Mouse (Mus musculus) myocyte (in vitro differentiated cells): Measurements from ENCODE around the gene Ivd. TPM values are rescaled to one million over a fixed set of nuclear protein-coding genes. Genes with fewer than 3 reads are reported as not detected.
A peak's percentile ranks its signal among the peaks of the same experiment; 100 is the strongest.

Source experiments
- H3K27me3 ChIP-seq: one replicate; pipeline ENCODE4 v1.6.1; 2011; ENCODE audit not compliant: control insufficient read depth, insufficient read depth, insufficient read length
- H3K36me3 ChIP-seq: one replicate; pipeline ENCODE4 v1.6.1; 2011; ENCODE audit not compliant: control insufficient read depth, insufficient read depth
- H3K4me2 ChIP-seq: one replicate; pipeline ENCODE4 v1.6.1; 2011; ENCODE audit warnings: low read depth, control low read depth
- H3K4me3 ChIP-seq: one replicate; pipeline ENCODE4 v1.5.1; 2011; ENCODE audit warnings: mild to moderate bottlenecking, control low read depth, moderate library complexity
- H3K79me2 ChIP-seq: one replicate; pipeline ENCODE4 v1.6.1; 2011; ENCODE audit not compliant: control insufficient read depth, insufficient read depth
- H3ac ChIP-seq: one replicate; pipeline ENCODE4 v1.6.1; 2011; ENCODE audit not compliant: control insufficient read depth, insufficient read length
- CEBPB ChIP-seq: IDR thresholded peaks from 2 replicates; pipeline ENCODE4 v1.6.1; 2011; ENCODE audit warnings: mild to moderate bottlenecking, moderate library complexity; ENCODE audit not compliant: poor library complexity, insufficient read depth, severe bottlenecking
- E2F4 ChIP-seq: IDR thresholded peaks from one replicate; pipeline ENCODE4 v1.6.1; 2011; ENCODE audit warnings: mild to moderate bottlenecking, control low read depth, moderate library complexity; ENCODE audit not compliant: insufficient read depth
- MAX ChIP-seq: IDR thresholded peaks from one replicate; pipeline ENCODE4 v1.6.1; 2011; ENCODE audit warnings: low read depth, mild to moderate bottlenecking, control low read depth
- MYOD1 ChIP-seq, 3 experiments: IDR thresholded peaks; one replicate each; pipeline ENCODE4 v1.6.1; 2011; ENCODE audit warnings: control low read depth in 2 of 3, low read depth in 2 of 3, mild to moderate bottlenecking in 2 of 3, moderate library complexity in 1 of 3; ENCODE audit not compliant: insufficient read length in 2 of 3, control insufficient read depth in 1 of 3
- MYOG ChIP-seq, 3 experiments: IDR thresholded peaks; one replicate each; pipeline ENCODE4 v1.6.1; 2011; ENCODE audit warnings: control low read depth in 2 of 3, low read depth in 2 of 3, mild to moderate bottlenecking in 2 of 3; ENCODE audit not compliant: insufficient read length in 2 of 3, control insufficient read depth in 1 of 3, insufficient read depth in 1 of 3
- POLR2A ChIP-seq: IDR thresholded peaks from one replicate; pipeline ENCODE4 v1.6.1; 2011; ENCODE audit warnings: low read depth, mild to moderate bottlenecking, control low read depth, moderate library complexity; ENCODE audit not compliant: insufficient read length
- POLR2AphosphoS2 ChIP-seq: IDR thresholded peaks from one replicate; pipeline ENCODE4 v1.6.1; 2011; ENCODE audit warnings: low read depth, control low read depth; ENCODE audit not compliant: insufficient read length
- REST ChIP-seq: IDR thresholded peaks from one replicate; pipeline ENCODE4 v1.6.1; 2011; ENCODE audit warnings: mild to moderate bottlenecking, control low read depth, moderate library complexity; ENCODE audit not compliant: insufficient read depth, insufficient read length
- SRF ChIP-seq: IDR thresholded peaks from one replicate; pipeline ENCODE4 v1.6.1; 2011; ENCODE audit warnings: low read depth; ENCODE audit not compliant: control insufficient read depth, insufficient read length
- TCF12 ChIP-seq: IDR thresholded peaks from one replicate; pipeline ENCODE4 v1.6.1; 2011; ENCODE audit warnings: mild to moderate bottlenecking, control low read depth; ENCODE audit not compliant: poor library complexity, insufficient read depth, severe bottlenecking
- TCF3 ChIP-seq: IDR thresholded peaks from one replicate; pipeline ENCODE4 v1.6.1; 2011; ENCODE audit warnings: low read depth, control low read depth; ENCODE audit not compliant: insufficient read length
- USF1 ChIP-seq: IDR thresholded peaks from one replicate; pipeline ENCODE4 v1.6.1; 2011; ENCODE audit warnings: low read depth, mild to moderate bottlenecking, control low read depth, moderate library complexity
- polyA plus RNA-seq: library from polyadenylated mRNA; unstranded; fragments of >200 nt; fragmentation: generic; extraction: Trizol; gene quantifications from one replicate; pipeline ENCODE4 v1.2.1, GENCODE M21; 2012; ENCODE audit warnings: missing spikeins

Ivd gene
- polyA plus RNA-seq, 1 experiment, result 35.3 TPM

DNA sequence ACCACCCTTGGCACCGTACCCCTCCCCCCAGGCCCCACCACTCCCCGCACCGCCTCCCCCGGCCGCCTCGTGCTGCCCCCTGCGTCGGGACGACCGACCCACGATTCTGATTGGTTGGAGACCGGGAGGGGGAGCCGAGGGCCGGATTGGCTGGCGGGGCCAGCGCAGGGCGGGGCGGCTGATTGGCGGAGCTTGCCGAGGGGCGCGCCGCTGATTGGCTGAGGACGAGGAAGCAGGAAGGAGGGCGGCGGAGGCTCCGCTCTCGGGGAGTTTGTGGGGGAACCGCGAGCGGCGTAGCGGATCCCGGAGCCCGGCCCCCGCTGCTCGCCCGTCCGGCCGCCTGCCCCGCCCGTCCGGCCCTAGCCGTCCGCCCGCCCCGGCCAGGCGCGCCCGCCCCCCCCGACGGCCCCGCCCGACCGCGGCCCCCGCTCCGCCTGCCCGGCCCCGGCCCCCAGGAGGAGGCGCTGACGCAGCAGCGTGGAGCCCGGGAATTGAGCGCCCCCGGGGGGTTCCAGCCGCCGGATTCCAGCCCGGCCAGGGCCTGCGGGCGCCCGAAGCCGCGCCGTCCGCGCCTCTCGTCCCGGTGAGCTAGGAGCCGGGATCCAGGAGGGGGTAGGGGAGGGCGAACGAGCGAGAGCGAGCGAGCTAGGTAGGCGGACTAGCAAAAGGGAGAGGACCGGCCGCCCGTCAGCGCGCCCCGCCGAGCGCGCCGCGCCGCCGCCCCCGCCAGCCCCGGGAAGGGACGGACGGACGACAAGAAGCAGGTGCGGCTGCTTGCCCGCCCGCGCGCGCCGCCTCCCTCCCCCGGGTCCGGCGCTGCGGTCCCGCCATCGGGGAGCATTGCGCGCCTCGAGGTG lies 39.6 kb downstream of the Ivd start:
- Histone ChIP-seq H3K4me3 (peak overlapping the region; percentile 31), H3K36me3 (no peaks in the 10 kb centered on the region), H3K4me2 (peak overlapping the region; percentile 99), H3K27me3 (peaks cover 21% of the 10 kb centered on the region), H3K79me2 (peaks cover 26% of the 10 kb centered on the region), H3ac (peak overlapping the region; percentile 96)
- TF ChIP-seq TCF3 (no peak), REST (no peak), MYOD1 (IDR thresholded peaks at IDR 0.05; ENCODE audit: control insufficient read depth in 1 of 3, insufficient read length in 2 of 3, low read depth in 2 of 3) (peak in 2 of 3 experiments; percentile 48 to 84), SRF (no peak), MYOG (IDR thresholded peaks at IDR 0.05; ENCODE audit: control insufficient read depth in 1 of 3, insufficient read depth in 1 of 3, insufficient read length in 2 of 3, low read depth in 2 of 3) (peak in 2 of 3 experiments; percentile 28 to 33), POLR2AphosphoS2 (peak; percentile 30)

- TF ChIP-seq SRF (no peak), REST (no peak), USF1 (no peak), TCF12 (no peak), CEBPB (no peak), POLR2AphosphoS2 (no peak), POLR2A (no peak), E2F4 (no peak), MYOD1 (IDR thresholded peaks at IDR 0.05; ENCODE audit: control insufficient read depth in 1 of 3, insufficient read length in 2 of 3, low read depth in 2 of 3) (no peak)
- Histone ChIP-seq H3K27me3 (peaks cover 11% of the 10 kb centered on the region), H3K36me3 (no peaks in the 10 kb centered on the region), H3K4me3 (peak overlapping the region; percentile 31), H3K79me2 (peaks cover 33% of the 10 kb centered on the region), H3K4me2 (peak overlapping the region; percentile 70), H3ac (peak overlapping the region; percentile 96)
Observed at GRCm38 (mm10) chr2:118902051-118903025, 40.6 kb downstream of the Ivd start.

DNA sequence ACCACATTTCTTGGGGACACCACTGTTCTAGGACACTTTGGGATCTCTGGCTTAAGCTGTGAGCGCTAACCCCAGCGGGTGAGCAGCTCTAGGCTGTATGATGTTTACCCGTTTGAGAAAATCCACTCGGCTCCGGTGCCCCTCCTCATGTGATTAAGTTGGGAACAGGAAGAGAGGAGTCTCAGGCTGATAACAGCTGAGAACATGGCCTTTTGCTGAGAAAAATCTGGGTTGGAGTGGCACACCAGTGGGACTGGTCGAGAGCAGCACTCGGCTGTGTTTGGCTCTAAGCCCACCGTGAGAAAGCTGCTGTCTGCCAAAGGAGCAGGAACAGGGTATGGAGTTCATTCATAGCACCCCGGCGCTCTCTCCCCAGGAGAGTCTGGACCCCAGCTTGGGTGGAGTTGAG lies 41.6 kb downstream of the Ivd start:
- Histone ChIP-seq H3K79me2 (peaks cover 34% of the 10 kb centered on the region), H3K27me3 (peaks cover 4% of the 10 kb centered on the region), H3K4me2 (peak overlapping the region; percentile 70), H3ac (no peak overlapping the region), H3K36me3 (no peaks in the 10 kb centered on the region), H3K4me3 (peak overlapping the region; percentile 31)
- TF ChIP-seq REST (no peak), TCF3 (no peak), CEBPB (no peak), SRF (no peak), POLR2AphosphoS2 (no peak)

- Histone ChIP-seq H3K79me2 (peaks cover 41% of the 10 kb centered on the region), H3K4me2 (no peak overlapping the region), H3K36me3 (no peaks in the 10 kb centered on the region), H3K27me3 (no peaks in the 10 kb centered on the region), H3K4me3 (no peak overlapping the region), H3ac (no peak overlapping the region)
- TF ChIP-seq TCF3 (no peak), USF1 (no peak), POLR2A (no peak), MAX (no peak), POLR2AphosphoS2 (no peak), E2F4 (no peak), MYOG (IDR thresholded peaks at IDR 0.05; ENCODE audit: control insufficient read depth in 1 of 3, insufficient read depth in 1 of 3, insufficient read length in 2 of 3, low read depth in 2 of 3) (no peak), CEBPB (no peak), TCF12 (no peak), MYOD1 (IDR thresholded peaks at IDR 0.05; ENCODE audit: control insufficient read depth in 1 of 3, insufficient read length in 2 of 3, low read depth in 2 of 3) (no peak), SRF (no peak), REST (no peak)
Observed at GRCm38 (mm10) chr2:118905433-118906117, 43.8 kb downstream of the Ivd start.
